Mouse (Mus musculus) spleen, adult 2 months (tissue): ENCODE results near the gene Fam241a.

ENCODE experiments used
- CTCF ChIP-seq: fragments of 200-500 bp; IDR thresholded peaks from 2 replicates; pipeline ENCODE4 v1.5.1; 2011; ENCODE audit warnings: mild to moderate bottlenecking, inconsistent platforms; ENCODE audit not compliant: insufficient read depth, insufficient read length, insufficient replicate concordance; ENCODE audit errors: extremely low read depth
- POLR2A ChIP-seq: fragments of 200-500 bp; IDR thresholded peaks from 2 replicates; pipeline ENCODE4 v1.6.1; 2011; ENCODE audit warnings: low read depth, low read length, inconsistent platforms

DNA sequence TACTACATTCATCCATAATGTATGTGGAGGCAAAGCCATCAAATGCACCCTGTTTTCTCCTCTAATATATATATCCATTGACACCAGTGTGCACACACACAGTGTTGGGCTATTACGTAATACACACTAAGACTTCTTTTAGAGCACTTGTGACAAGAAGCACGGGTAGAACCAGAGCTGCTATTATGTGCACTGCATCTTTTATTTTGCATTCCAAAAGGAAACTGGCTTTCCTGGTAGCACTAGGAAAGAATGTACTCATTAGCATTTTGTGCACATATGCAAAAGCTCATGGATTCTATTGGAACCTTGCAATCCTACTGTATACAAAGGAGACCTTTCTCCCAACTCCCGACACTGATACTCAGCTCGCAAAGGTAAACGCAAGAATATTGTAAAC is 27.2 kb downstream of the Fam241a start:
- TF ChIP-seq POLR2A (no peak), CTCF (no peak)
